Mouse (Mus musculus) lung, adult 2 months (tissue): ENCODE measurements around the gene Naa80. TPM values are rescaled to one million over a fixed set of nuclear protein-coding genes. Genes with fewer than 3 reads are reported as not detected.
A peak's percentile ranks its signal among the peaks of the same experiment; 100 is the strongest.

Experiments
- DNase-seq: peaks from one replicate; pipeline ENCODE4 v3.0.0; 2022
- H3K4me1 ChIP-seq: fragments of 200-500 bp; 2 replicates; pipeline ENCODE4 v1.6.1; 2011; ENCODE audit warnings: low read length; ENCODE audit not compliant: control insufficient read depth, insufficient read depth
- H3K4me3 ChIP-seq: fragments of 200-500 bp; replicated peaks from 2 replicates; pipeline ENCODE3; 2011; ENCODE audit warnings: low read depth, mild to moderate bottlenecking, control low read depth, low read length; ENCODE audit errors: extremely low read depth
- CTCF ChIP-seq: fragments of 200-500 bp; IDR thresholded peaks from 2 replicates; pipeline ENCODE4 v1.5.1; 2011; ENCODE audit warnings: mild to moderate bottlenecking, low read length, control low read depth; ENCODE audit not compliant: insufficient read depth
- POLR2A ChIP-seq: fragments of 200-500 bp; IDR thresholded peaks from 2 replicates; pipeline ENCODE4 v1.6.1; 2011; ENCODE audit warnings: low read depth, mild to moderate bottlenecking, control low read depth, low read length, borderline replicate concordance; ENCODE audit errors: extremely low read depth
- WGBS: fragments of 180-500 bp; shearing (Covaris S2); methylation state at CpG from one replicate; pipeline ENCODE4 v1.1.7; 2018; 5-methylcytosine and 5-hydroxymethylcytosine counted together
- polyA plus RNA-seq: library from polyadenylated mRNA; depleted of rRNA; stranded (reverse); fragments of >200 nt; gene quantifications from 2 replicates; pipeline ENCODE4 v1.2.3, GENCODE M21; 2012

The Naa80 gene
- polyA plus RNA-seq, 1 experiment = 87.8 TPM

- Histone ChIP-seq H3K4me1 (peaks cover 18% of the 10 kb centered on the region), H3K4me3 (peak overlapping the region; percentile 27)
- DNase-seq = peak; percentile 98
- peak; percentile 33; the same call in 1 of the 2 replicates for TF ChIP-seq CTCF
- peak; percentile 83; the same call in 1 of the 2 replicates for TF ChIP-seq POLR2A
- 3% methylated on average over 44 of the region's 48 CpGs for WGBS
Measured at GRCm38 (mm10) chr9:107612191-107612944, 33.7 kb downstream of the Naa80 start.

- no peak for DNase-seq
- Histone ChIP-seq H3K4me3 (no peak overlapping the region), H3K4me1 (peaks cover 19% of the 10 kb centered on the region)
- 3% methylated on average over 12 of the region's 12 CpGs for WGBS
- TF ChIP-seq CTCF (0 out of 2 replicates have a peak, but pooled peaks have one; percentile 13), POLR2A (no peak)
Measured at GRCm38 (mm10) chr9:107612945-107613569, 34.4 kb downstream of the Naa80 start.

DNA sequence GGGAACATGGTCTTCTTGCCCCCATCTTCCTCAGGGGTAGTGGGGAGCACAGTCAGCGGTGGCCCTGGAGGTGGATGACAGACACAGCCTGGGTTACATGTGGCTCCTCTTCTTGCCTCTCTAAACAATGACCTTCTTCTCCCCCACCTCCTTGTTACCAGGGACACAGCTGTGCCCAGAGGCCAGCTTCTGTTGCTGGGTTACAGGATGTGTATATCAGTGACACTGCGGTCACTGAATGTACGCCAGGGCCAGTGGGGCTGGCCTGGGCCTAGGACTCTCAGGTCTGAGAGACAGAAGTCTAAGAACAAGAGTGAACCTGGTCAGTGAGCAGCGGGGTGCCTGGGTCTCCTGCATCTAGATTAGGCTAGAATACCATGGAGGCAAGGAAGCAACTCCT, 36.3 kb downstream of the Naa80 start:
- Histone ChIP-seq H3K4me1 (peaks cover 27% of the 10 kb centered on the region), H3K4me3 (no peak overlapping the region)
- DNase-seq = no peak
- WGBS = 69% methylated on average over 4 of the region's 4 CpGs
- TF ChIP-seq POLR2A (no peak), CTCF (no peak)

GRCm38 (mm10) chr9:107617461-107617860, 38.8 kb downstream of the Naa80 start:
- no peak for DNase-seq

DNA sequence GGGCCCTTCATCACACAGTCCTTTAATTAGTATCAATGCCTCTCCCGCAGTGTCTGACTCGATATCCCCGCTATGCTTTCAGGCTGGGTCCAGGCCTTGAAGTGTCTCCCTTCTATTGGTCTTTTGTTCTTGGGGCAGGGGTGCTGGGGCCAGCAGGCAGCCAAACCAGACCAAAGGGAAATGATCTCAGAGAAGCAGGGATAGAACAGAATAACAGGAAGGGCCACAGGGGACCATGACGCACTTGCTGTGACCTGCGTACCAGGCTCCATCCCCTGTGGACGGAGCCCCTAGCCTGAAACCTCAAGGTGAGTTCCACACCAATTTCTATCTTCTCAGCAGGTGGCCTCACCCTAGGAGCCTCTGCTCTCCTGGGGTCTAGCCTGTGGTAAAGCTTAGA, 39.4 kb downstream of the Naa80 start:
- DNase-seq = no peak
- TF ChIP-seq POLR2A (no peak), CTCF (no peak)
- H3K4me1 ChIP-seq = peaks cover 19% of the 10 kb centered on the region
- WGBS = 51% methylated on average over 6 of the region's 6 CpGs
- no peak overlapping the region for H3K4me3 ChIP-seq

More at GRCm38 (mm10) chr9:107617461-107617860, 38.8 kb downstream of the Naa80 start:
- no peak for TF ChIP-seq POLR2A
- TF ChIP-seq CTCF = no peak
- 63% methylated on average over 2 of the region's 2 CpGs for WGBS
- Histone ChIP-seq H3K4me1 (peaks cover 19% of the 10 kb centered on the region), H3K4me3 (no peak overlapping the region)

- Histone ChIP-seq H3K4me3 (no peak overlapping the region), H3K4me1 (peaks cover 24% of the 10 kb centered on the region)
- 27% methylated on average over 13 of the region's 13 CpGs for WGBS
- TF ChIP-seq CTCF (no peak), POLR2A (no peak; the same call in 1 of the 2 replicates)
- no peak for DNase-seq
Measured at GRCm38 (mm10) chr9:107618778-107619545, 40.3 kb downstream of the Naa80 start.

DNA sequence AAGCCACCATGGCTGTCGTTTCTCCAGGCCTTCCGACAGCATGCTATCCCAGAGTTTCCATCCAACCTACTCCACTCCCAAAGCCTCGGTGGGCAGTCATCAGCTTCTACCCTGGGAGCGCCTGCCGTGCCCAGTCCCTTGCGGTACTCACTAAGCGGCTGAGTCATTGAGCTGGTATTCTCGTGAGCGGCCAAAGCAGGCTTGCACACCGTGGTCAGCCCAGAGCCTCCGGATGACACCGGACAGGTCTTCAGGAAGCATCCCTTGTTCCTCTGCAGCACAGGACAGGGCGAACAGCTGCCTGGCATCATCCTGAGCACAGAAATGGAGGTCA, 40.8 kb downstream of the Naa80 start:
- no peak for DNase-seq
- peaks cover 30% of the 10 kb centered on the region for H3K4me1 ChIP-seq
- TF ChIP-seq POLR2A (no peak), CTCF (no peak)
- no peak overlapping the region for H3K4me3 ChIP-seq
- WGBS = 46% methylated on average over 13 of the region's 13 CpGs

GRCm38 (mm10) chr9:107620954-107621353, 42.3 kb downstream of the Naa80 start:
- DNase-seq = no peak
- TF ChIP-seq CTCF (no peak), POLR2A (no peak)
- H3K4me1 ChIP-seq = peaks cover 42% of the 10 kb centered on the region
- H3K4me3 ChIP-seq = no peak overlapping the region

DNA sequence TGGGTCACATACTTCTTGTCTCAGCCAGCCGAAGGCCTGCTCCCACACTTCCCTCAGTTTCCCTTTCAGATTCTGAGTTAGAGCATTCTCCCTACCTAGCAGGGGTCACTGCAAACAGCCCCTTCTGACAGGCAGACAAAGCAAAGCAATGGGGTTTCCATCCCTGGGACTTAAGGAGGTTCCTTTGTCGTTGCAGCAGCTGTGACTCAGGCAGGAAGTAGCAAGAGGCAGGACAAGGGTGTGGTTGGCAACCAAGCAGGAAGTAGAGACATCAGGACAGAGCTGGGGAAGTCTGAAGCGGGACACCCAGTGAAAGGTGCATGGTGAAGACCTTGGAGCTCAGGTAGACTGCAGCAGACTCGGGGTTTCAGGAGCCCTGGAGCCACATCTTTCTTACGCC, 45.9 kb downstream of the Naa80 start:
- Histone ChIP-seq H3K4me3 (no peak overlapping the region), H3K4me1 (peaks cover 60% of the 10 kb centered on the region)
- no peak for TF ChIP-seq CTCF
- DNase-seq = no peak
- 26% methylated on average over 5 of the region's 5 CpGs for WGBS

DNA sequence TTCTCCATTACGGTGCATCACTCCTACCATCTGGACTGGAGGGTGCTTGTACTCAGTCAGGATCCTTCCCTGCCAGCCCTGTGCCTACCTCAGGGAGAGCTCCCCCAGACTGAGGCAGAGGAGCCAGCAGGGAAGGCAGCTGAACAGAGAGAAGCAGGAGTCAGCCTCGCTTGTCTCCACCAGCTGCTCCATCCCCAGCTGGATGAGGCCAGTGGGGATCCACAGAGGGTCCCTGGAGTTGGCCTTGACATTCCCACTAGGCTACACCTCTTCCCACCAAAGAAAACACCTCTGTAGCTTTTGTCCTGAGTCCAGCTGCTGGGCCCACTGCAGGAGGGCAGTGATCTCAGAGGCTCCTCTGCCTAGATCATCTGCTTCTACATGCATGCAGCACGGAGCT, 46.3 kb downstream of the Naa80 start:
- Histone ChIP-seq H3K4me1 (peaks cover 64% of the 10 kb centered on the region), H3K4me3 (no peak overlapping the region)
- no peak for DNase-seq
- TF ChIP-seq CTCF (no peak), POLR2A (no peak)
- 62% methylated on average over 3 of the region's 3 CpGs for WGBS
